Mouse (Mus musculus) left cerebral cortex, postnatal 25 days (tissue): ENCODE measurements around the gene Irf2. TPM values are rescaled to one million over a fixed set of nuclear protein-coding genes. Genes with fewer than 3 reads are reported as not detected.
A peak's percentile ranks its signal among the peaks of the same experiment; 100 is the strongest.

Source experiments
- DNase-seq, 2 experiments: peaks; one replicate each; pipeline ENCODE4 v3.0.0; 2022; ENCODE audit warnings: low spot score in 2 of 2, mixed read lengths in 1 of 2
- intact Hi-C: fragments of 180-260 bp; cut with DNase I; formaldehyde crosslinking; loops from one replicate; pipeline ENCODE4 v1.15.1; 2025
- total RNA-seq, 2 experiments: library from RNA; stranded (reverse); gene quantifications; 2 replicates each; pipeline ENCODE4 v1.2.3; 2021

The Irf2 gene
- total RNA-seq, 2 experiments from 2014 or later, result 52.0 to 58.4 TPM

GRCm38 (mm10) chr8:46831916-46832315, 92.4 kb downstream of the Irf2 start:
- intact Hi-C loops, result no loop called here
- no peak for DNase-seq

GRCm38 (mm10) chr8:46832399-46832798, 92.9 kb downstream of the Irf2 start:
- intact Hi-C loops, result no loop called here

GRCm38 (mm10) chr8:46833763-46834162, 94.2 kb downstream of the Irf2 start:
- no peak for DNase-seq
- intact Hi-C loops, result no loop called here

More at GRCm38 (mm10) chr8:46832399-46832798, 92.9 kb downstream of the Irf2 start:
- DNase-seq, result no peak

- intact Hi-C loops, result no loop called here
- no peak for DNase-seq
Observed at GRCm38 (mm10) chr8:46834440-46834839, 94.9 kb downstream of the Irf2 start.

- intact Hi-C loops, result no loop called here
Observed at GRCm38 (mm10) chr8:46836011-46836652, 96.6 kb downstream of the Irf2 start.

GRCm38 (mm10) chr8:46836949-46837348, 97.4 kb downstream of the Irf2 start:
- DNase-seq, result no peak

More at GRCm38 (mm10) chr8:46836011-46836652, 96.6 kb downstream of the Irf2 start:
- DNase-seq, result no peak

GRCm38 (mm10) chr8:46838052-46838451, 98.5 kb downstream of the Irf2 start:
- DNase-seq, result no peak
- intact Hi-C loops, result no loop called here

More at GRCm38 (mm10) chr8:46836949-46837348, 97.4 kb downstream of the Irf2 start:
- intact Hi-C loops, result no loop called here

- no peak for DNase-seq
- intact Hi-C loops, result loop anchor here (5.0 to 10.0 kb wide), 2 partner anchors 94 to 98 kb away; no protein-coding TSS in a partner anchor
Observed at GRCm38 (mm10) chr8:46840390-46840789, 100.9 kb downstream of the Irf2 start.

- peak in 1 of 2 experiments; percentile 58 for DNase-seq
- intact Hi-C loops, result loop anchor here (5.0 to 10.0 kb wide), 2 partner anchors 94 to 98 kb away; no protein-coding TSS in a partner anchor
Observed at GRCm38 (mm10) chr8:46840791-46841190, 101.3 kb downstream of the Irf2 start.

GRCm38 (mm10) chr8:46842676-46843181, 103.2 kb downstream of the Irf2 start:
- intact Hi-C loops, result loop anchor here (5.0 to 10.0 kb wide), 2 partner anchors 92 to 100 kb away; no protein-coding TSS in a partner anchor

GRCm38 (mm10) chr8:46843855-46844254, 104.3 kb downstream of the Irf2 start:
- DNase-seq, result no peak
- intact Hi-C loops, result loop anchor here (5.0 to 10.0 kb wide), 2 partner anchors 91 to 102 kb away; no protein-coding TSS in a partner anchor

More at GRCm38 (mm10) chr8:46842676-46843181, 103.2 kb downstream of the Irf2 start:
- peak in 1 of 2 experiments; percentile 33 for DNase-seq

GRCm38 (mm10) chr8:46844371-46844973, 104.9 kb downstream of the Irf2 start:
- intact Hi-C loops, result loop anchor here (5.0 to 10.0 kb wide), 2 partner anchors 90 to 102 kb away; no protein-coding TSS in a partner anchor
- DNase-seq, result no peak

- intact Hi-C loops, result loop anchor here (5.0 to 10.0 kb wide), 2 partner anchors 90 to 103 kb away; no protein-coding TSS in a partner anchor
- DNase-seq, result peak in 1 of 2 experiments; percentile 18
Observed at GRCm38 (mm10) chr8:46844974-46845774, 105.6 kb downstream of the Irf2 start.

GRCm38 (mm10) chr8:46845891-46846290, 106.4 kb downstream of the Irf2 start:
- no peak for DNase-seq
- intact Hi-C loops, result loop anchor here (10.0 kb wide), 1 partner anchor 89 kb away; no protein-coding TSS in a partner anchor

- intact Hi-C loops, result loop anchor here (10.0 kb wide), 1 partner anchor 88 kb away; no protein-coding TSS in a partner anchor
- no peak for DNase-seq
Observed at GRCm38 (mm10) chr8:46846893-46847292, 107.4 kb downstream of the Irf2 start.

GRCm38 (mm10) chr8:46848011-46848641, 108.6 kb downstream of the Irf2 start:
- no peak for DNase-seq
- intact Hi-C loops, result loop anchor here (10.0 kb wide), 1 partner anchor 87 kb away; no protein-coding TSS in a partner anchor

GRCm38 (mm10) chr8:46848931-46849330, 109.4 kb downstream of the Irf2 start:
- DNase-seq, result no peak
- intact Hi-C loops, result loop anchor here (10.0 kb wide), 1 partner anchor 86 kb away; no protein-coding TSS in a partner anchor

- intact Hi-C loops, result loop anchor here (10.0 kb wide), 1 partner anchor 85 kb away; no protein-coding TSS in a partner anchor
- DNase-seq, result no peak
Observed at GRCm38 (mm10) chr8:46849458-46849857, 109.9 kb downstream of the Irf2 start.
